Mouse (Mus musculus) liver, postnatal 0 days (tissue): ENCODE results near the gene Rras. TPM values are rescaled to one million over a fixed set of nuclear protein-coding genes. Genes with fewer than 3 reads are reported as not detected.

Experiments used
- ATAC-seq: fragments of 200-750 bp; cut with Nextera tagmentation; 2 replicates; pipeline ENCODE4 v1.8.0; 2017; ENCODE audit warnings: mild to moderate bottlenecking, moderate library complexity
- DNase-seq: peaks from one replicate; pipeline ENCODE4 v3.0.0-alpha.2; 2016
- H3K27ac ChIP-seq: fragments of 300-500 bp; sonication (generic); 2 replicates; pipeline ENCODE4 v1.5.1; 2014; ENCODE audit warnings: antibody characterized with exemption, moderate library complexity, mild to moderate bottlenecking, low read depth
- H3K27me3 ChIP-seq: fragments of 300-500 bp; sonication (generic); 2 replicates; pipeline ENCODE4 v1.6.1; 2014; ENCODE audit warnings: low read length, control low read depth, mixed read lengths; ENCODE audit not compliant: insufficient read depth
- H3K36me3 ChIP-seq: fragments of 300-500 bp; sonication (generic); replicated peaks from 2 replicates; pipeline ENCODE4 v1.6.1; 2014; ENCODE audit warnings: mild to moderate bottlenecking, control low read depth, low read length, moderate library complexity, mixed read lengths; ENCODE audit not compliant: insufficient read depth
- H3K4me1 ChIP-seq: fragments of 300-500 bp; sonication (generic); 2 replicates; pipeline ENCODE4 v1.6.1; 2014; ENCODE audit warnings: antibody characterized with exemption, mild to moderate bottlenecking, control low read depth; ENCODE audit not compliant: insufficient read depth
- H3K4me2 ChIP-seq: fragments of 300-500 bp; sonication (generic); 2 replicates; pipeline ENCODE4 v1.6.1; 2014; ENCODE audit warnings: low read depth, mild to moderate bottlenecking, low read length, moderate library complexity, mixed read lengths
- H3K4me3 ChIP-seq: fragments of 300-500 bp; sonication (generic); 2 replicates; pipeline ENCODE4 v1.5.1; 2014; ENCODE audit warnings: low read depth, low read length
- H3K9ac ChIP-seq: fragments of 300-500 bp; sonication (generic); replicated peaks from 2 replicates; pipeline ENCODE4 v1.6.1; 2014; ENCODE audit warnings: mild to moderate bottlenecking, moderate library complexity
- H3K9me3 ChIP-seq: fragments of 300-500 bp; sonication (generic); 2 replicates; pipeline ENCODE4 v1.6.1; 2016; ENCODE audit warnings: mild to moderate bottlenecking, control low read depth, low read length, mixed read lengths
- CTCF ChIP-seq: sonication (generic); IDR thresholded peaks from 2 replicates; pipeline ENCODE4 v1.5.1; 2016; ENCODE audit warnings: antibody characterized with exemption, low read depth
- EP300 ChIP-seq: IDR thresholded peaks from 2 replicates; pipeline ENCODE4 v1.6.1; 2016; ENCODE audit warnings: antibody characterized with exemption, low read depth, mild to moderate bottlenecking
- WGBS: fragments of 180-500 bp; shearing (Covaris S2); extraction: QIAGEN DNeasy Blood & Tissue Kit; methylation state at CpG from one replicate; pipeline ENCODE4 v1.1.7; 2014; ENCODE audit not compliant: insufficient replicate concordance; 5-methylcytosine and 5-hydroxymethylcytosine counted together
- polyA plus RNA-seq: library from polyadenylated mRNA; unstranded; fragments of >200 nt; fragmentation: Nextera tagmentation; extraction: Ambion mirVana; gene quantifications from 2 replicates; pipeline ENCODE4 v1.2.1, GENCODE M21; 2015

The Rras gene
- polyA plus RNA-seq = 25.4 and 31.4 TPM in 2 replicates

DNA sequence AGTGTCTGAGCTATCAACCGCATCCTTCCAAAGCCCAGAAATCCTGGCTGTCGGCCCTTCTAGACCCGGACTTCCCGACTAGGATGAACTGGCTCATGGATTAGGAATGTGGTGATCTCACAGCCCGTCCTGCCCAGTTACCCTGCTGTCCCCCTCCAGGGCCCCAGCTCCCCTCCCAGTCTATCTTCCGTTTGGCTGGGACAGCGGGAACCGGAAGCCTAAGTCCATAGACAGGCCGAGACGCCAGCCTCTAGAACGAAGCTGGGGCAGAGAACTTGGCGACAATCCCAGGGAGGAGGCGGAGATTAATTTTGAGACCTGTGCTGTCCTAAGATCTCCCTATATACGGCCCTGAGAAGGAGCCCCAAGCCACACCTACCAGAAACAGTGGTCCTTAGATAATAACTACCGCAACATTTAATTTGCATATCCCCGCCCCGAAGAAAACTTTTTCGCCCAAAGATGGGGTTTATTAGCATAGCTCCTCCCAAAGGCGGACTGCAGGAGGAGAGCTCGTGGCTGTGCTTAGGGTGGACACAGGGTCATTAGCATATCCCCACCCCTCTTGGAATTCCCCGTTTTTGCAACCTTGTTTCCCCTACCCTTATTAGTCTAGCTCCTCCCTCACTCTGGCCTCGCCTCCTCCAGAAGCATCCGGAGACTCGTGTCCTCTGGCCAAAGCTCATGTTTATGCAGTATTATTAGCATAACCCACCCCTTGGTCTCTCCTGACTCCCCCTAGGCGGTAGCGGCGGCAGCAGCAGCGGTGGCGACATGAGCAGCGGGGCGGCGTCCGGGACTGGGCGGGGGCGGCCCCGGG lies at the start of gene Rras:
Gene Rras, plus strand, starts transcription at position 720 of the 820 bp plus-strand sequence.
- TF ChIP-seq EP300 = peak; percentile 70
- peak; percentile 37 for TF ChIP-seq CTCF
- H3K4me3 ChIP-seq = peak within 1 kb of the TSS; percentile 93
- peak within 1 kb of the TSS; percentile 98 for H3K27ac ChIP-seq
- H3K4me1 ChIP-seq = peaks cover 19% of the 10 kb centered on the region
- ATAC-seq = peak; percentile 86
- H3K9ac ChIP-seq = peak within 1 kb of the TSS; percentile 85
- under 1% methylated on average over 36 of the region's 36 CpGs for WGBS
- H3K36me3 ChIP-seq = peaks cover 13% of the 10 kb centered on the region
- no peaks in the 10 kb centered on the region for H3K27me3 ChIP-seq
- H3K9me3 ChIP-seq = no peaks in the 10 kb centered on the region
- peak; percentile 89 for DNase-seq
- peak within 1 kb of the TSS; percentile 99 for H3K4me2 ChIP-seq

DNA sequence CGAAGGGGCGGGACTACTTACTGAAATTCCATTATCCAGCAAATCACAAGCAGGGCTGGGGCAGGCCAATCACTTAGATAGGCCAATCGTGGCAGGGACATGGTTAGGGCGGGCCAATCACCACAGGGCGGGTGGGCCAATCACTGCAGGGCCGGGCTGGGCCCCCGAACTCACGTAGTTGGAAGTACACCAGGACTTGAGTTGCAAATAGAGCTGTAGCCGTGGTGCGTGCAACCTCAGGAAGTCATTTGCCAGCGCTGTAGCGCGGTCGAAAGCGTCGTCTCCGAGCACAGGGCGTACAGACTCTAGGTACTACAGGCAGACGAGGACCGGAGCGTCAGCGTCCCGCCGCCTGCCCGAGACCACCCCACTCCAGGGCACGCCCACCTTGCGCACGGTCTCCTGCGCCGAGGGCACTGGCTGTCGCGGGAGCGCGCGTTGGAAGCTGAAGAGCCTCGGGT lies 47.5 kb upstream of the Rras start:
- H3K27ac ChIP-seq = no peak overlapping the region
- H3K9me3 ChIP-seq = no peaks in the 10 kb centered on the region
- peaks cover 15% of the 10 kb centered on the region for H3K4me1 ChIP-seq
- H3K27me3 ChIP-seq = peaks cover 3% of the 10 kb centered on the region; the same call in 1 of the 2 replicates
- ATAC-seq (peak; percentile 87), DNase-seq (peak; percentile 75)
- H3K4me2 ChIP-seq = peak overlapping the region; percentile 89
- peak overlapping the region; percentile 48 for H3K4me3 ChIP-seq
- WGBS = 2% methylated on average over 36 of the region's 36 CpGs
- 0 out of 2 replicates have a peak overlapping the region, but pooled peaks have one; percentile 34 for H3K9ac ChIP-seq
- no peak for TF ChIP-seq CTCF
- TF ChIP-seq EP300 = no peak
- H3K36me3 ChIP-seq = no peaks in the 10 kb centered on the region

DNA sequence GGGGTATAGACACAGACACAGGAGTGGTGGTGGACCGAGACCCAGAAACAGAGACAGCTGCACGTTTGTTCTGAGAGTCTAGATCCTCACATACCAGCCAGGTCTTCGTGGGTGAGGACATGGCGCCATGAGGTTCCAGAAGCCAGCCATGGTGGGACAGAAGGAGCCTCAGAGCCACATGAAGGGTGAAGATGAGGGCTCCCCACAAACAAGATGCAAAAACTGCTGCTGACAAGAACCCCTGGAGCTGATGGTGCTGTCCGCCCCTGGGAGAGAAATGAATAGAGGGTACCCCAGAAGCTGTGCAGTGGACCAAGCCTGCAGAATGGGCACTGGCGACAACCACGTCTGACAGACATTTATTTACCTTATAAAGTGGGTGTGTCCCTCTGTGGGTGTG lies 46.6 kb upstream of the Rras start:
- Histone ChIP-seq H3K27ac (no peak overlapping the region), H3K4me3 (no peak overlapping the region), H3K4me1 (peaks cover 15% of the 10 kb centered on the region), H3K27me3 (peaks cover 3% of the 10 kb centered on the region; the same call in 1 of the 2 replicates), H3K9me3 (no peaks in the 10 kb centered on the region), H3K36me3 (no peaks in the 10 kb centered on the region), H3K9ac (no peak overlapping the region), H3K4me2 (peak overlapping the region; percentile 89; the same call in 1 of the 2 replicates)
- DNase-seq = no peak
- TF ChIP-seq EP300 (no peak), CTCF (no peak)
- WGBS = 66% methylated on average over 7 of the region's 7 CpGs
- ATAC-seq = no peak

DNA sequence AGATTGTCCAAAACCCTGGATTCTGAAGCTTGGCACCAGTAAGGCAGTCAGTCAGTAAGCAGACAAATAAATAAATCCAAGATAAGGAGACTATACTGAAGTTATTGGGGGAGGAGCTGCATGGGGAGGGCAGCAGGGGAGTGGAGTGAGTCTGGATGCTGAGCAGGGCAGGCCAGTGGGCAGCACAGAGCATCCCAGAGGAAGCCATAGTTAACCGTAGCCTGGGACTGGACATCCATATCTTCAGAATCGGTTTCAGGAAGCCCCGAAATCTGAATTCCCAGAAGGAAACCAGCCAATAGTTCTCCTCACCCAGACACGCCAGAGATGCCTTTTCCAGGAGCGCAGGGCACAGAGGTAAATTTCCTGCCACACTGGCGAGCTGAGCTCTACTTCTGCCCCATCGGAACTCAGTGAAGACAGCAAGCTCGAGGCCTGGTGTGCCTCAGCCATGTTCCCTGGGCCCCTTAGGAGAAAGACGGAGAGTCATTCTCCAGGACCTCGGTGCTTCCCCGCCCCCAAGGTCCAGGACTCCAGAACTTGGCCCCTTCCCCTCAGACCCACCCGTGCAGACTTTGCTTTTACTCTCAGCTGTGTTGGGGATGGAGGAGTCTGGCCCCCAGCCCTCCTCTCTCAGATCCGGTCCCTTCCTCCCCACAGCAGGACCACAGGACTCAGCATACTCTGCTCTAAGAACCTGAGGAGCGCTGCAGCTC lies 44.2 kb upstream of the Rras start:
- ATAC-seq (no peak), DNase-seq (no peak)
- Histone ChIP-seq H3K27ac (no peak overlapping the region), H3K27me3 (peaks cover 3% of the 10 kb centered on the region; the same call in 1 of the 2 replicates), H3K9me3 (no peaks in the 10 kb centered on the region), H3K9ac (peak overlapping the region; percentile 44), H3K4me3 (peak overlapping the region; percentile 31), H3K4me1 (peaks cover 15% of the 10 kb centered on the region), H3K36me3 (peaks cover 7% of the 10 kb centered on the region), H3K4me2 (peak overlapping the region; percentile 69)
- no peak for TF ChIP-seq CTCF
- TF ChIP-seq EP300 = no peak
- 45% methylated on average over 14 of the region's 14 CpGs for WGBS

DNA sequence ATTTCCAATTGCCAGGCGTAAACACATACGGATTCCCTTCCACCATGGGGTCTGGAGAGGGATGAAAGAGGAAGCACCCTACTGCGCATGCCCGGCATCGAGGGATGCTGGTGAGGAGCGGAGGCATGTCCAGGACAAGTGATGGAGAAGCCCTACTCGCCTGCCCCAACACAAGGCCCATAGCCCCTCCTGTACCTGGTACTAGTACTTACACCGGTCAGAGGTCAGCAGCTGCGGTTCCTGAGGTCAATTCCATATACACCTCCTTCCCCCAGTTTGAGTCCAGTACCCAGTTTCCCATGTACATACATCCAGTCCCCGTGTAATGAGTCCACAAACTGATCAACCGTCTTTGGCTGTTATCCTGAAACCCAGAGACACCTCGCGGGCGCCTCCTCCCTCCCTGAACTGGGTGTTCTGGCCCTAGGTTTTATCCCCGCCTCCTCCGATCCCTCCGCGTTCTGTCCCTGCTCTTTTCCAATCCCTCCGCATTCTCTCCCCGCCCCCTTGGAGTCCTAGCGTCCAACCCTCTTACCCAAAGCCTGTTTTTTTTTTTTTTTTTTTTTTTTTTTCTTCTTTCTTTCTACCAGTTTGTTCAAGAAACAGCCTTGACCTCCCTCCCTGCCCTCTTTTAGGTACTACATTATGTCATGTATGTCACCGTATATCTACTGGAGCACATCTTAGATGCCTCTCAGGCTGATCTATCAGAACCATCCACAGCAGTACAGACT lies 43.2 kb upstream of the Rras start, which contains the start of gene Cpt1c:
Gene Cpt1c, minus strand, starts transcription at position 469 of the 734 bp plus-strand sequence.
- peak within 1 kb of the TSS; percentile 68; the same call in 1 of the 2 replicates for H3K27ac ChIP-seq
- peak within 1 kb of the TSS; percentile 31 for H3K4me3 ChIP-seq
- ATAC-seq = peak; percentile 66
- WGBS = 5% methylated on average over 22 of the region's 22 CpGs
- peak; percentile 13; the same call in 1 of the 2 replicates for TF ChIP-seq CTCF
- TF ChIP-seq EP300 = 0 out of 2 replicates have a peak, but pooled peaks have one; percentile 44
- H3K4me1 ChIP-seq = peaks cover 15% of the 10 kb centered on the region
- peaks cover 3% of the 10 kb centered on the region; the same call in 1 of the 2 replicates for H3K27me3 ChIP-seq
- H3K4me2 ChIP-seq = peak within 1 kb of the TSS; percentile 69
- peak within 1 kb of the TSS; percentile 44 for H3K9ac ChIP-seq
- DNase-seq = peak; percentile 77
- no peaks in the 10 kb centered on the region for H3K9me3 ChIP-seq
- peaks cover 11% of the 10 kb centered on the region for H3K36me3 ChIP-seq
